In genomic region chr10:25675368-25675767, GRCm38 (mm10) we compare ENCODE assay signal across 25 mouse cellular contexts.
DNase-seq lines count a peak whose midpoint lies in the region; ATAC-seq and TF ChIP-seq lines count a peak whose summit lies in the region.
"Had no signal": no experiment of that assay in that cellular context is flagged by ENCODE, and none has a peak within 500 bp of the region (broad histone marks: within the 10 kb centered on the region; RNA-seq: fewer than 3 reads in every experiment).

No protein-coding gene starts in this region.

- no peak overlapping the region for H3K4me2 ChIP-seq in kidney, embryonic 14.5 days (replicated peaks; ENCODE audit: low read depth, low read length)
- H3K4me2 ChIP-seq in lung, embryonic 14.5 days: peak overlapping the region; percentile 11; the same call in 1 of the 2 replicates
- no peak overlapping the region for H3K4me2 ChIP-seq in lung, postnatal 0 days (replicated peaks; ENCODE audit: low read depth, low read length)
- H3K4me2 ChIP-seq in stomach, embryonic 14.5 days (replicated peaks; ENCODE audit: low read depth, low read length): 0 out of 2 replicates have a peak overlapping the region, but pooled peaks have one; percentile 5
- H3K4me2 ChIP-seq: embryonic facial prominence, embryonic 13.5 days; forebrain, embryonic 15.5 days; hindbrain, embryonic 15.5 days; midbrain, embryonic 15.5 days; neural tube, embryonic 12.5 days had no signal

- ATAC-seq in kidney, embryonic 14.5 days (ENCODE audit: low FRiP score, low TSS enrichment): peak; percentile 52
- ATAC-seq in lung, embryonic 14.5 days (ENCODE audit: insufficient read depth): peak; percentile 87; the same call in 1 of the 2 replicates
- ATAC-seq in lung, postnatal 0 days: no peak
- peak; percentile 71; the same call in 1 of the 2 replicates for ATAC-seq in stomach, embryonic 14.5 days (ENCODE audit: insufficient number of reproducible peaks, insufficient read depth, low FRiP score, low read depth)
- ATAC-seq: CD4-positive, CD25-positive, alpha-beta regulatory T cell, adult 4 months; forebrain, embryonic 15.5 days; inflammation-experienced regulatory T-cells, adult 6 months; midbrain, embryonic 15.5 days had no signal

- no peaks in the 10 kb centered on the region for H3K27me3 ChIP-seq in kidney, embryonic 14.5 days (ENCODE audit: control insufficient read depth, insufficient read depth, low read length)
- H3K27me3 ChIP-seq in lung, embryonic 14.5 days (ENCODE audit: insufficient read depth, low read length): no peaks in the 10 kb centered on the region
- H3K27me3 ChIP-seq in lung, postnatal 0 days (replicated peaks; ENCODE audit: insufficient read depth, low read length): no peaks in the 10 kb centered on the region
- no peaks in the 10 kb centered on the region for H3K27me3 ChIP-seq in stomach, embryonic 14.5 days (ENCODE audit: control insufficient read depth, insufficient read depth, low read length)
- H3K27me3 ChIP-seq: embryonic facial prominence, embryonic 13.5 days; forebrain, embryonic 15.5 days; hindbrain, embryonic 15.5 days; midbrain, embryonic 15.5 days; neural tube, embryonic 12.5 days had no signal

- no peak for TF ChIP-seq CTCF in lung, embryonic 14.5 days (IDR thresholded peaks at IDR 0.05; ENCODE audit: low read depth)
- no peak for TF ChIP-seq CTCF in lung, postnatal 0 days (IDR thresholded peaks at IDR 0.05)

- H3K4me1 ChIP-seq in kidney, embryonic 14.5 days (ENCODE audit: control insufficient read depth, insufficient read depth, low read length): no peaks in the 10 kb centered on the region
- 0 out of 2 replicates have a peak, but pooled peaks cover 4% of the 10 kb centered on the region for H3K4me1 ChIP-seq in lung, embryonic 14.5 days (ENCODE audit: insufficient read depth)
- H3K4me1 ChIP-seq in lung, postnatal 0 days (ENCODE audit: insufficient read depth, low read depth, low read length): no peaks in the 10 kb centered on the region
- peaks cover 12% of the 10 kb centered on the region for H3K4me1 ChIP-seq in stomach, embryonic 14.5 days (ENCODE audit: control insufficient read depth, insufficient read depth, low read length)
- H3K4me1 ChIP-seq: embryonic facial prominence, embryonic 13.5 days; neural tube, embryonic 12.5 days had no signal

- no peaks in the 10 kb centered on the region for H3K9me3 ChIP-seq in kidney, embryonic 14.5 days (ENCODE audit: control insufficient read depth, low read length)
- H3K9me3 ChIP-seq in lung, embryonic 14.5 days (ENCODE audit: low read depth, low read length): no peaks in the 10 kb centered on the region
- no peaks in the 10 kb centered on the region for H3K9me3 ChIP-seq in lung, postnatal 0 days (ENCODE audit: low read length)
- H3K9me3 ChIP-seq in stomach, embryonic 14.5 days (ENCODE audit: control insufficient read depth, low read depth, low read length): no peaks in the 10 kb centered on the region
- H3K9me3 ChIP-seq: embryonic facial prominence, embryonic 13.5 days; forebrain, embryonic 10.5 days; forebrain, embryonic 15.5 days; hindbrain, embryonic 10.5 days; hindbrain, embryonic 15.5 days; midbrain, embryonic 15.5 days; neural tube, embryonic 12.5 days had no signal

- no peak for DNase-seq in kidney, postnatal 36 days
- DNase-seq in lung, embryonic 14.5 days: peak; percentile 72
- DNase-seq in lung, postnatal 0 days (ENCODE audit: low spot score): no peak
- peak; percentile 7 for DNase-seq in brain, adult 2 months (ENCODE audit: low read depth, low spot score)
- no peak for DNase-seq in right cerebral cortex, postnatal 14 days
- DNase-seq: adrenal gland, postnatal 25 days; cerebellum, adult 18-20 months; cerebellum, postnatal 10 days; kidney, adult 2 months; kidney, postnatal 4 days; left cerebral cortex, postnatal 4 days; thymus, adult 2 months; thymus, postnatal 36 days had no signal

- H3K36me3 ChIP-seq in kidney, embryonic 14.5 days (ENCODE audit: control insufficient read depth, insufficient read depth, low read length): no peaks in the 10 kb centered on the region
- no peaks in the 10 kb centered on the region for H3K36me3 ChIP-seq in lung, embryonic 14.5 days (ENCODE audit: insufficient read depth)
- no peaks in the 10 kb centered on the region for H3K36me3 ChIP-seq in lung, postnatal 0 days (ENCODE audit: insufficient read depth, low read length)
- H3K36me3 ChIP-seq in stomach, embryonic 14.5 days (ENCODE audit: control insufficient read depth, insufficient read depth, low read length): no peaks in the 10 kb centered on the region
- H3K36me3 ChIP-seq: embryonic facial prominence, embryonic 13.5 days; forebrain, embryonic 10.5 days; forebrain, embryonic 15.5 days; hindbrain, embryonic 10.5 days; hindbrain, embryonic 15.5 days; midbrain, embryonic 15.5 days; neural tube, embryonic 12.5 days had no signal

- no peak overlapping the region for H3K27ac ChIP-seq in kidney, embryonic 14.5 days (ENCODE audit: low read depth, low read length)
- no peak overlapping the region for H3K27ac ChIP-seq in lung, embryonic 14.5 days (ENCODE audit: low read depth)
- H3K27ac ChIP-seq in lung, postnatal 0 days (ENCODE audit: low read length): no peak overlapping the region
- H3K27ac ChIP-seq in stomach, embryonic 14.5 days (ENCODE audit: low read length): peak overlapping the region; percentile 69
- H3K27ac ChIP-seq: embryonic facial prominence, embryonic 13.5 days; forebrain, embryonic 10.5 days; forebrain, embryonic 15.5 days; hindbrain, embryonic 10.5 days; hindbrain, embryonic 15.5 days; liver, embryonic 14.5 days; midbrain, embryonic 15.5 days; neural tube, embryonic 12.5 days had no signal

- WGBS in kidney, embryonic 14.5 days: 26% methylated on average over 10 of the region's 10 CpGs
- 21% methylated on average over 10 of the region's 10 CpGs for WGBS in lung, embryonic 14.5 days
- 26% methylated on average over 10 of the region's 10 CpGs for WGBS in lung, postnatal 0 days
- WGBS in stomach, embryonic 14.5 days: 21% methylated on average over 10 of the region's 10 CpGs

- no peak overlapping the region for H3K9ac ChIP-seq in kidney, embryonic 14.5 days (ENCODE audit: low read depth, low read length)
- no peak overlapping the region for H3K9ac ChIP-seq in lung, embryonic 14.5 days
- H3K9ac ChIP-seq in lung, postnatal 0 days (replicated peaks; ENCODE audit: low read depth): no peak overlapping the region
- no peak overlapping the region for H3K9ac ChIP-seq in stomach, embryonic 14.5 days (replicated peaks; ENCODE audit: low read depth, low read length)
- H3K9ac ChIP-seq: embryonic facial prominence, embryonic 13.5 days; forebrain, embryonic 15.5 days; hindbrain, embryonic 15.5 days; liver, embryonic 14.5 days; midbrain, embryonic 15.5 days; neural tube, embryonic 12.5 days had no signal

- TF ChIP-seq EP300 in lung, postnatal 0 days (IDR thresholded peaks at IDR 0.05): no peak

- no peak overlapping the region for H3K4me3 ChIP-seq in kidney, embryonic 14.5 days (ENCODE audit: low read length)
- no peak overlapping the region for H3K4me3 ChIP-seq in lung, embryonic 14.5 days (ENCODE audit: low read depth, low read length)
- no peak overlapping the region for H3K4me3 ChIP-seq in lung, postnatal 0 days (ENCODE audit: low read depth, low read length)
- no peak overlapping the region for H3K4me3 ChIP-seq in stomach, embryonic 14.5 days (ENCODE audit: low read depth, low read length)
- H3K4me3 ChIP-seq: embryonic facial prominence, embryonic 13.5 days; forebrain, embryonic 10.5 days; forebrain, embryonic 15.5 days; hindbrain, embryonic 10.5 days; hindbrain, embryonic 15.5 days; midbrain, embryonic 15.5 days; neural tube, embryonic 12.5 days had no signal

Comparison
In these comparisons a context has a peak if more than half of its experiments do, and no peak if none do; other contexts are left out.
1. H3K4me2 ChIP-seq: peak in lung, embryonic 14.5 days (single experiment) and stomach, embryonic 14.5 days (single experiment); none in kidney, embryonic 14.5 days (single experiment) and lung, postnatal 0 days (single experiment).
2. DNase-seq: peak in lung, embryonic 14.5 days (single experiment) and brain, adult 2 months (single experiment); none in kidney, postnatal 36 days (0 of 2), lung, postnatal 0 days (single experiment) and right cerebral cortex, postnatal 14 days (single experiment).